Mouse (Mus musculus) stomach, postnatal 0 days (tissue): ENCODE results near the gene Cldn12.

Source experiments
- CTCF ChIP-seq: IDR thresholded peaks from 2 replicates; pipeline ENCODE4 v1.5.1; 2016; ENCODE audit warnings: antibody characterized with exemption, low read depth, mild to moderate bottlenecking, moderate library complexity
- EP300 ChIP-seq: optimal IDR thresholded peaks from 2 replicates; pipeline ENCODE3; 2016; ENCODE audit warnings: antibody characterized with exemption

DNA sequence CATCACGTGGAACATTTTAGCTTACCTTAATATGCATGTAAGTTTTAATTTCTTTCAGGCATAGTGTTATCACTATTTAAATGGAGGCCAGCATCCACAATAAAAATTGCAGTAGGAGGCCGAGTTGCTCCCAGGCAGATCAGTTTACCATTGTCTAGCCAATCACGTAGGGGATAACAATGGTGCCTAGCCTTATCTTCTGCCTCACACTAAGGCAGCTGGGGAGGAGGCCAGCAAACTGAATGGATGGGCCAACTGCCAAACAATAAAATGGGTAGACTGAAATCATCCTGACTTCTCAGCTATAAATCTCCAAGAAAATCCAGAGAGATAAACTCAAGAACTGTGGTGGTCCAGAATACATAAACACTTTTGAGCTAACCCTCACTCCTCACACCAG, 25.0 kb upstream of the Cldn12 start:
- TF ChIP-seq EP300 (no peak), CTCF (no peak)
